Mouse (Mus musculus) E14TG2a.4 (cell line): ENCODE measurements around the gene Focad.

Source experiments
- CTCF ChIP-seq: conservative IDR thresholded peaks from 2 replicates; pipeline ENCODE4 v1.5.1; 2014; ENCODE audit warnings: low read length
- NANOG ChIP-seq: IDR thresholded peaks from 2 replicates; pipeline ENCODE4 v1.6.1; 2014; ENCODE audit warnings: borderline replicate concordance, low read length, mixed read lengths
- POU5F1 ChIP-seq: IDR thresholded peaks from 2 replicates; pipeline ENCODE4 v1.6.1; 2014; ENCODE audit warnings: low read length, borderline replicate concordance

GRCm38 (mm10) chr4:88396995-88397521, 302.6 kb downstream of the Focad start:
- TF ChIP-seq CTCF: no peak
- no peak for TF ChIP-seq POU5F1
- no peak for TF ChIP-seq NANOG
